Mouse (Mus musculus): ENCODE data around the gene Slco1a4. TPM values are rescaled to one million over a fixed set of nuclear protein-coding genes. Genes with fewer than 3 reads are reported as not detected.

Slco1a4 gene
- total and polyA plus RNA-seq, 3 experiments: not detected

DNA sequence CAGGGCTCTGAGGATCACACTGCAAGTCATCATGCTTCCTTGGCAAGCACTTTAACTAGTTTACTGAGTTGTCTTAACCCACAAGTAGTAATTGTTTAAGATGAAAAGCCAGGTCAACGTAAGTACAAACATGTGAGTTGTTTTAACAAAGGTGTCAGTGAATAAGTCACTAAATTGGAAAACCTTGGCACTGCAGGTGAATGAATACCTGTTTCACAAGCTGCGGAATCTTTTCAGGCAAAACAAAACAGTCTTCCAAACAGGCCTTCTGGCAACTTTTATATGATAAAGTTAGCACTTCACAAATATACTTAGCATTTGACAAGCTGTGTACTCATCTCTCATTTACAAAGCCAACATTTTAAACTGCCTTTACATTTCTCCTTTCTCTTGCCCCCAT is 15.7 kb upstream of the Slco1a4 start:
- H3K27ac ChIP-seq (ENCODE audit: control insufficient read depth, low read depth, low read length): no peak overlapping the region
- no peak for TF ChIP-seq E2F4 (IDR thresholded peaks at IDR 0.05; ENCODE audit: borderline replicate concordance, low read depth, low read length)

DNA sequence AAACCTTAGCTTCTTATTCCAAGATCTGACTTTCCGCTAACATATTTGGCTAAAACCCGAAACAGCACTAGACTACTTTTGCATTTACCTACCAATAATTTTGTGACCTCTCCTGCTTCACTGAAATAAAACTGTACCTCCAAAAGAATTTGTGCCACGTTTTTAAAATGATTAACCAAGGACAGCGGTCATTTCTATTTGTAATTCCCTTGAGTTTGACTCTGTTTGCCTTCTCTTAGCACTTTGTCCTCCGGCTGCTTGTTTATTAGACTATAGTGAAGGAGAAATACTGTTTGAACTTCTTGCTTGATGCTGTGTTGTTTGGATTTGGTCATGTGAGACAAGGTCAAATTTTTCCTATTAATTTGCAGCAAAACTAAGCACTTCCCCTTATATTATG is 12.7 kb upstream of the Slco1a4 start:
- Histone ChIP-seq H3K9ac (ENCODE audit: control insufficient read depth, low read depth, low read length, poor library complexity, severe bottlenecking) (no peak overlapping the region), H3K4me3 (ENCODE audit: control insufficient read depth in 1 of 2, insufficient read depth in 1 of 2, low read depth in 2 of 2, low read length in 2 of 2) (no peak overlapping the region), H3K27ac (ENCODE audit: control insufficient read depth, low read depth, low read length) (no peak overlapping the region), H3K36me3 (ENCODE audit: control insufficient read depth in 1 of 2, insufficient read depth in 2 of 2, low read length in 2 of 2) (no peaks in the 10 kb centered on the region), H3K4me1 (ENCODE audit: control insufficient read depth in 1 of 2, insufficient read depth in 2 of 2, low read length in 2 of 2) (no peaks in the 10 kb centered on the region), H3K79me2 (ENCODE audit: control insufficient read depth, insufficient read depth, low read length, poor library complexity) (no peaks in the 10 kb centered on the region), H3K27me3 (ENCODE audit: control insufficient read depth in 1 of 2, insufficient read depth in 2 of 2, low read length in 2 of 2) (no peaks in the 10 kb centered on the region), H3K9me3 (replicated peaks; ENCODE audit: insufficient read depth, low read length) (no peaks in the 10 kb centered on the region)
- TF ChIP-seq SIN3A (IDR thresholded peaks at IDR 0.05; ENCODE audit: low read length): no peak
- DNase-seq (ENCODE audit: low read depth, low spot score): no peak

More for the DNA sequence above, 15.7 kb upstream of the Slco1a4 start:
- H3K9me3 ChIP-seq (replicated peaks; ENCODE audit: insufficient read depth, low read length): no peaks in the 10 kb centered on the region
- no peak for DNase-seq (ENCODE audit: low read depth, low spot score)
- no peaks in the 10 kb centered on the region for H3K27me3 ChIP-seq (ENCODE audit: control insufficient read depth in 1 of 2, insufficient read depth in 2 of 2, low read length in 2 of 2)
- H3K4me1 ChIP-seq (ENCODE audit: control insufficient read depth in 1 of 2, insufficient read depth in 2 of 2, low read length in 2 of 2): no peaks in the 10 kb centered on the region
- no peak overlapping the region for H3K9ac ChIP-seq (ENCODE audit: control insufficient read depth, low read depth, low read length, poor library complexity, severe bottlenecking)
- H3K36me3 ChIP-seq (ENCODE audit: control insufficient read depth in 1 of 2, insufficient read depth in 2 of 2, low read length in 2 of 2): no peaks in the 10 kb centered on the region
- H3K79me2 ChIP-seq (ENCODE audit: control insufficient read depth, insufficient read depth, low read length, poor library complexity): no peaks in the 10 kb centered on the region
- no peak overlapping the region for H3K4me3 ChIP-seq (ENCODE audit: control insufficient read depth in 1 of 2, insufficient read depth in 1 of 2, low read depth in 2 of 2, low read length in 2 of 2)

DNA sequence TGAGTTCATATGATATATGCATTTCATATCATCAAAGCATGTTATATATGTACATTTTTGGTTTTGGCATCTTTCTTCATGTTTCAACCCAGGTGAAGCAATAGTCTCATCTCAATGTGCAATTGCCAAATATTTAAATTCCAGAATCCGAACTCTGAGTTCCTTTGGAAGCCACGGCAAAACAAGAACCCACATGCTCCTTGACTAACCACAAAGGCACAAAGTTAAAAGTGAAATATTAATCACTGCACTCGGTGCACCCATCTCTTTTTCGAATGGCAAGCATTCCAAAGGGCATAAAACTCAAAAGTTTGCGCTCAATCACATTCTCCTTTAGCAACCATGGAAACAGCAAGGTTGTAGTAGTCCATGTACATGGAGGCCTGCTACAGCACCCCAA is 10.0 kb upstream of the Slco1a4 start:
- no peaks in the 10 kb centered on the region for H3K79me2 ChIP-seq (ENCODE audit: control insufficient read depth, insufficient read depth, low read length, poor library complexity)
- TF ChIP-seq UBTF (IDR thresholded peaks at IDR 0.05; ENCODE audit: borderline replicate concordance, insufficient read depth, low read depth, low read length) (no peak), CTCF (IDR thresholded peaks at IDR 0.05 in 2 of 3, conservative IDR thresholded peaks at IDR 0.05 in 1 of 3; ENCODE audit: control insufficient read depth in 1 of 3, insufficient read depth in 1 of 3, low read depth in 2 of 3, low read length in 3 of 3, poor library complexity in 1 of 3, severe bottlenecking in 1 of 3) (no peak), POLR2AphosphoS2 (IDR thresholded peaks at IDR 0.05; ENCODE audit: low read length) (no peak)
- no peak overlapping the region for H3K4me3 ChIP-seq (ENCODE audit: control insufficient read depth in 1 of 2, insufficient read depth in 1 of 2, low read depth in 2 of 2, low read length in 2 of 2)
- no peak overlapping the region for H3K9ac ChIP-seq (ENCODE audit: control insufficient read depth, low read depth, low read length, poor library complexity, severe bottlenecking)
- H3K27me3 ChIP-seq (ENCODE audit: control insufficient read depth in 1 of 2, insufficient read depth in 2 of 2, low read length in 2 of 2): no peaks in the 10 kb centered on the region
- H3K36me3 ChIP-seq (ENCODE audit: control insufficient read depth in 1 of 2, insufficient read depth in 2 of 2, low read length in 2 of 2): no peaks in the 10 kb centered on the region
- DNase-seq (ENCODE audit: low read depth, low spot score): no peak
- no peak overlapping the region for H3K27ac ChIP-seq (ENCODE audit: control insufficient read depth, low read depth, low read length)
- H3K9me3 ChIP-seq (replicated peaks; ENCODE audit: insufficient read depth, low read length): no peaks in the 10 kb centered on the region
- H3K4me1 ChIP-seq (ENCODE audit: control insufficient read depth in 1 of 2, insufficient read depth in 2 of 2, low read length in 2 of 2): no peaks in the 10 kb centered on the region

DNA sequence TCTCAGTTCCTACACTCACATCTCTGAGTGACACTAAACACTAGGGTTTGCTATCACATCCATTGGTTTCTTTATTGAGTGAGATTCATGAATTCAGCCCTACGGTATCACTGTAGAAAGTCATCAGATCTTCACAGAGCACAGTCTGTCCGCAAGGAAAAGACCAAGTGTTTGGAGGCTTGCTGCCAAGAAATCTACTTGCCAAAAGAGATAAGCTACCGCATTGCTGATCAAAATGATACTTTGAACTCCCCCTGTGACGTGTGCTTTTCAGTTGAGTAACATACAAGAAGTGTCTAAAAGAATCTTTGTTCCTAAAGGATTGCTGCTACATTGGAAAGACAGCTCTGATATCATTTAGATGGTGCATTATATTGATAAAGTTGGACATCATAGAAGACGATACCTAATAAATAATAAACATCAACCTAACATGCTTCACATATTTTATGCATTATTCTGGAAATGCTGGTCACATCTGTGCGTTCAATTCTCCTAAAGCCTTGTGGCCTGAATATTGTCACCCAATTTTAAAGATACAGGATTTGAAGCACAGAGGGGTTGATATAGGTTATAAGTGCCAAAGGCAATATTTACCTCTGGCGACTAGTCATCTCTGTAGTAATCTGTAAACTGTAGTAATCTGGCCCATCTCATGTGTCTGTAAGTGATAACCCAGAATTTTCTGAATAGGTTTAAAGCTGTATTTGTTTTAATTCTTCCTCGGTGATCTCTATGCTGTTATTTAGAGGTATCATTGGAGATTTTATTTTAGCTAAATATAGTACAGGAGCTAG is 1.9 kb upstream of the Slco1a4 start:
- Histone ChIP-seq H3K4me1 (ENCODE audit: control insufficient read depth in 1 of 2, insufficient read depth in 2 of 2, low read length in 2 of 2) (no peaks in the 10 kb centered on the region), H3K9me3 (replicated peaks; ENCODE audit: insufficient read depth, low read length) (no peaks in the 10 kb centered on the region)
- no peak for DNase-seq (ENCODE audit: low read depth, low spot score)

More for the DNA sequence above, 1.9 kb upstream of the Slco1a4 start:
- Histone ChIP-seq H3K27me3 (ENCODE audit: control insufficient read depth in 1 of 2, insufficient read depth in 2 of 2, low read length in 2 of 2) (no peaks in the 10 kb centered on the region), H3K9ac (ENCODE audit: control insufficient read depth, low read depth, low read length, poor library complexity, severe bottlenecking) (no peak overlapping the region), H3K4me3 (ENCODE audit: control insufficient read depth in 1 of 2, insufficient read depth in 1 of 2, low read depth in 2 of 2, low read length in 2 of 2) (no peak overlapping the region), H3K79me2 (ENCODE audit: control insufficient read depth, insufficient read depth, low read length, poor library complexity) (no peaks in the 10 kb centered on the region), H3K36me3 (ENCODE audit: control insufficient read depth in 1 of 2, insufficient read depth in 2 of 2, low read length in 2 of 2) (no peaks in the 10 kb centered on the region), H3K27ac (ENCODE audit: control insufficient read depth, low read depth, low read length) (no peak overlapping the region)
- TF ChIP-seq TAL1 (IDR thresholded peaks at IDR 0.05; ENCODE audit: low read length) (no peak), ZC3H11A (IDR thresholded peaks at IDR 0.05; ENCODE audit: low read depth, low read length) (no peak), MAX (IDR thresholded peaks at IDR 0.05; ENCODE audit: low read length) (no peak), CHD2 (IDR thresholded peaks at IDR 0.05; ENCODE audit: low read length) (no peak), USF2 (IDR thresholded peaks at IDR 0.05; ENCODE audit: borderline replicate concordance in 1 of 2, insufficient read depth in 1 of 2, low read depth in 1 of 2, low read length in 2 of 2) (no peak), NRF1 (IDR thresholded peaks at IDR 0.05; ENCODE audit: insufficient read depth, low read depth, low read length, poor library complexity, severe bottlenecking) (no peak), JUND (IDR thresholded peaks at IDR 0.05; ENCODE audit: low read depth, low read length) (no peak), GABPA (IDR thresholded peaks at IDR 0.05; ENCODE audit: low read depth, low read length) (no peak), ELF1 (IDR thresholded peaks at IDR 0.05; ENCODE audit: low read depth, low read length) (no peak), POLR2AphosphoS5 (IDR thresholded peaks at IDR 0.05; ENCODE audit: borderline replicate concordance, low read depth, low read length) (no peak), USF1 (IDR thresholded peaks at IDR 0.05; ENCODE audit: low read depth, low read length) (no peak), TCF12 (IDR thresholded peaks at IDR 0.05; ENCODE audit: low read depth, low read length) (no peak), UBTF (IDR thresholded peaks at IDR 0.05; ENCODE audit: borderline replicate concordance, insufficient read depth, low read depth, low read length) (no peak), ZKSCAN1 (IDR thresholded peaks at IDR 0.05; ENCODE audit: low read depth, low read length) (no peak), CHD1 (IDR thresholded peaks at IDR 0.05; ENCODE audit: low read depth, low read length) (no peak)

All from MEL (cell line).